Mouse (Mus musculus) thymus, adult 2 months (tissue): ENCODE measurements around the gene Wdr1.

Experiments used
- CTCF ChIP-seq: fragments of 200-500 bp; IDR thresholded peaks from 2 replicates; pipeline ENCODE4 v1.5.1; 2012; ENCODE audit warnings: mild to moderate bottlenecking, control low read depth, low read length, moderate library complexity, borderline replicate concordance; ENCODE audit not compliant: control insufficient read depth, poor library complexity, insufficient read depth; ENCODE audit errors: extremely low read depth
- POLR2A ChIP-seq: fragments of 200-500 bp; IDR thresholded peaks from 2 replicates; pipeline ENCODE4 v1.6.1; 2012; ENCODE audit warnings: mild to moderate bottlenecking, low read length, control low read depth, moderate library complexity; ENCODE audit not compliant: control insufficient read depth, poor library complexity, insufficient read depth; ENCODE audit errors: extremely low read depth

DNA sequence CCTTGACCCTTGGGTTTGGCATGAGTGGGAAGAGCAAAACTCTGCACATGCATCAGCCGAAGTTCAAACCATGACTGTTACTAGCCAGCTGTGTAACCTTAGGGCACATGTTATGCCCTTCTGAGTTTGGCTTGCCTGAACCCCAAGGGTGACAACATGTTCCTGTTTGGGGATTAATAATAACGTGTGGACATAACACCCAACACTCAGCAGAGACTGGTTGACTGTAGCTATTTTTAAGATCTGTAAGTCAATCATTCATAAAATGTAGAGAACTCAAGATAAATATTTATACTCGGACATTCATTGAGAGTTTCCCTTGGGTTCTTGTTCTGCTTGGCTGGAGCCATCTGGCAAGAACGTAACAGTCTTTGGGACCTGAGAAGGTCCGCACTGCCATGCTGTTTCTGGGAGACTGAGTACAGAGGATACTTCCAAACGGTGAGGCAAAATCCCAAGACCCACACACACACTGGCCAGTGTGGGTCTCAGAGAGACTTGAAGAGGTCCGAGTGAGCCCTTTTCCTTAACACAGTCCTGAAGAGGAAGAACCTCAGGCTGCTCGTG lies 66.4 kb downstream of the Wdr1 start:
- TF ChIP-seq POLR2A (no peak), CTCF (no peak)
